Mouse (Mus musculus) frontal cortex, adult (tissue): ENCODE measurements at regions not wholly inside any gene's neighbourhood (a gene's known extent, or its start where the extent isn't known, plus 50 kb on each side); places are given as distances from the start of the nearest gene placed in this dataset.
"Not testable (repeated sequence)": the region's sequence is repeated elsewhere in the genome, so short reads cannot be mapped to it uniquely, and the experiment has no call there.

Experiments
- ATAC-seq: cut with Nextera tagmentation; 2 replicates; pipeline ENCODE4 v1.9.2; 2017; ENCODE audit warnings: mild to moderate bottlenecking, moderate library complexity, mixed read lengths; ENCODE audit not compliant: low TSS enrichment

DNA sequence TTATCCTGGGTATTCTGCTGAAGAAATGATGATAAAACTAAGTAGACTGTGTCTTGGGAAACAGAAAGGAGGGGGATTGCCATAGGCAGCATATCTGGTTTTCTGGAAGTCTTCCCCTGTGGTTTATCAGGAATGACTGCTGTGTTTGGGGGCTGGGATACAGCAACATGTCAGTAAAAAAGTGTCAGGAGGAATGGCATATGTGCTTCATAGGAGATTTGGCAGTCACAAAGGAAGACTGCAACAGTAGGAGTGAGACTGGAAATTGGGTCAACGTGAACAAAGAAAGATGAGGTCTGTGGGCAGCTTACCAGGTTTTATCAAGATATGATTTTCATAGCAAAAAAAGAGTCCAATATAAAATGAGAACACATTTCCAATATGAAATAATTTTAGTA is 641.1 kb upstream of the Nrxn1 start:
- peak; percentile 27; the same call in 1 of the 2 replicates for ATAC-seq

DNA sequence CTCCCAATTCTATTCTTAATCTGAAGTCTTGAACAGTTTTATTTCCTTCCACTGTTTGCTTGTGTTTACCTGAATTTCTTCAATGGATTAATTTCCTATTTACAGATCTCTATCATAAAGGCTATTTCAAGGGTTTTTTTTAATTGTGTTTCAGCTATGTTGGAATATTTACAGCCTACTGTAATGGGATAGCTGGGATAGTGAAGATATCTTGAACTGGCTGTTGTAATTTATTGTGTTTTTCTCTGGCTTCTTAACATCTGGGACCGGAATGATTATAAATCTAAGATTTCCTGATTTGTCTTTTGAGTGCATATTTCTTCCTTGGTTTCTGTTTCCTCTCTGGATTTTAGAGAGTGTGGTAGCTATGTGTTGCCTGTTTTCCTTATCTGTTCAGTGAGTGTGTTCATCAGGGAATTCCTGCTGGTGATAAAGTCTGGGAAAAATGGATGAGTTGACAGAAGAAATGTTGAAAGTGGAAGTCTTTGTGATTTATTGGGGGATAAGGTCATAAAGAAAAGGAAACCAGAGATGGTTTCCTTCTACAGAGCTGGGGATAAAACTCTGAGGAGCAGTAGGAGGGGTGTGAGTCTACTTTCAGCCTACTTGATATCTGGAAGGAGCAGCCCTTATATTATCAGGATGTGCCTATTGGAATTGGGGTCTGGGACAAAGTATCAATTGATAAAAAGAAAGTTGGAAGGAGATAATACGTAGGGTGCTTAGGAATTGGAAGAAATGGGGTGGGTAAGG is 640.5 kb upstream of the Nrxn1 start:
- no peak for ATAC-seq

DNA sequence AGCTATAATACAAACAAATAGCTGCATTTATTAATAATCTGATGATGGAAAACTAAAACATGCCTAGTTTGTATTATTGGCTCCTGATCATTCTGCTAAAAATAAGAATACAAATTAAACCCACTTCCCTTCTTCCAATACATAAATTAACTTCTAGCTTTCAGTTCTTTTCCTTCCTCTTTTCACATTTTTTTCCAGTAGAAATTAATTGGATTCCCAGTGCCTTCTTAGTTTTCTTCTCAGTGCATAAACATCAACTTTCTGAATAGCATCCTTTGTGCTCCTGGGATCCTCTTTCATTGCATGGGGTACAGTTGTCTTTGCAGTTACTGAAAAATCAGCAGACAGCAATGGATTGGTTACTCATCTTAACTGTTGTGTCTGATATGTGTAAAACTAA is 617.5 kb upstream of the Nrxn1 start:
- no peak for ATAC-seq

DNA sequence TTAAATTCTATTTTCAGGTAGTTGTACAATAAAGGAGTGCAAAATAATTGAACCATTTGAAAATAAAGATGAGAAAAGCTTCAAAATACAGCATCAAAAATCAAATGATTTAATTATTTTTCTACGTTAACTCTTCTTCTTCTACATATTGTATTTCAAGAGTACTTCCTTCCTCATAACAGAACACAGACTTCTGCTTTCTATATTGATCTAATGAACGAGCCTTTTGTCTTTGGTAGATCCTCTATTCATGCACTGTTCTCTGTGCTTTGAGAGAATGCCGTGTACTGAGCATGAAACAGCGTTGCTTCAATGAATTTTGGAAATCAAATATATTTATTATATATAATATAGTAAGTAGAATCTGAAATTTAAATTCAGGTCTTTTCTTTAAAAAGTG is 598.2 kb upstream of the Nrxn1 start:
- no peak for ATAC-seq

DNA sequence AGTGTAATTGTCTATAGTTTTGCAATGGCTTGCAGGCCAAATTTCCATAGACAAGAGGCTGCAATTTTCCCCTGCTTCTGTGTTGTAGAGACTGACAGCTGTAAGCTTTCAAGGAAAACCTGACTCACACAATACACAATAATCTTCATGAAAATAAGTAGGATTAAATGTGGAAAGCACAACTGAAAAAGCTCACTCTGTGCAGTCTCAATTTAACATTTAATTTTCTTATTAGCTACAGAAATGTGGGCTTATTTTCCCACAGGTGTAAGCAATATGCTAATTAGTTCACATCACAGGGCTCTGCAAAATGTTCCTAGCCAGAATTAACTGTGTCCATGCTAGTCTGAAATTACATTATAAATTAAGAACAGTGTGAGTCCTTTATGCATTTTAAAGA is 564.6 kb upstream of the Nrxn1 start:
- no peak for ATAC-seq

DNA sequence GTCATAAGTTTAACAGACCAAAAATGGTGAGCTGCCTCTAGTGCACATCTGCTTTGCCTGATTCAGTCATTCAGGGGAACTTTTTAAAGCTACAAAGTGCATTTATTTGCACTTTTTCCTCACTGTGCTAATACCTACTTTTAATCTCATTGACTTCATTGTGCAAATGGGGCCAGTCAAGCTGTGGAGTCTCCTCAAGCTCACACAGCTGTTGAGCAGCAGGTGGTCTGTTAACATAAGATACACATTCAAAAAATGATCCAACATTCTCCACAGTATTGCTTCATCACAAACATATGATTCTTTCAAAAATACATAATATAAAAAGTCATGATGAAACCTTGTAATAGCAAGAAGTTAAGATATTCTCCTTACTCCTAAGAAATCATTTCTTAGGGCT is 564.2 kb upstream of the Nrxn1 start:
- ATAC-seq, result no peak

DNA sequence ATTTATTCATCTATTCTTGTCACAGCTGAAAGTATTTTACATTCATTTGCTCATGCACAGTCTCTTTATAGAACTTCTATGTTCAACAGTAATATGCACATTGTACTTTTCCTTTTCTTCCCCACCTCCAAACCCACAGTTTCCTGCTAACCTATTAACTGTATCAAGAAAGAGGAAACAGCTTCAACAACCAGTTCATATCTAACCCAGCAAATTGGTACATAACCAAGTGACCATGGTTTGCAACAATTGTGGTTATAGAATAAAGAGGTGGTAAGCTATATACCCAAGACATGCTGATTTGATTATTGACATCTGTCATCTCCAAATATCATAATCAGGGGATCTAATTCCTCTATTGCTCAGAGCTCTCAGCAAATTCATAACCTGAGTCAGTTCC is 539.0 kb upstream of the Nrxn1 start:
- no peak for ATAC-seq

DNA sequence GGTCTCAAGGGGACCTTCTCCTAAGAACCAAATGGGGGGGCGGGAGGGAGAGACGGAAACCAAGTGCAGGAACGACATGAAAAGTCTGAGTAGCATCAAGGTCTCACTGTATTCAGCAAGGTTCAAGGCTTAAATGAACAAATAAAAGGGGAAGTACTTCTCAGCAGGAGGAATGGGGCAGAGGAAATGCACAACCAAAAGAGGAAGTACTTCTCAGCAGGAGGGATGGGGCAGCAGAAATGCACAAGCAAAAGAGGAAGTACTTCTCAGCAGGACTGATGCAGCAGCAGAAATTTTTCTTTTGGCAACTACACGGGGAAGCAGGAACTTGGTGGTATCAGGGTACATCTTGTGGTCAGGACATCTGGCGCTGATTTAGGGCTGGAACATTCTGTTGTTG is 521.3 kb upstream of the Nrxn1 start:
- not testable (repeated sequence) for ATAC-seq

DNA sequence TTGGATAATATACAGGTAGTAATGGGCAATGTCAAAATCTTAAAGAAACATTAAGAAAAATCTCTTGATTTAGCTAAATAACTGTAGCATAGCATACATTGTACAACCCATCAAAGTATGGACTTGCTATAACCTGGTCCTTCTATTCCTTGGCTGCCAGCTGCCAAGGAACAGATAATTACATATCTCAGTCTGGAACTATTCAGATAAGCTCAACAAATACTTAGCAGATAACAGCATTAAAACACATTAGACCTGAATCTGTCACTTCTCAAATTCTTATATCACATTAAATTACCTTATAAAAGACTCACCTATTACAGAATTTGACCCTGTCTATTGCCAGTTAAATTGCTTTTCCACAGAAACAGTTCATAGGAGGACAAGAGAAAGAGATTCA is 496.2 kb upstream of the Nrxn1 start:
- ATAC-seq, result no peak

DNA sequence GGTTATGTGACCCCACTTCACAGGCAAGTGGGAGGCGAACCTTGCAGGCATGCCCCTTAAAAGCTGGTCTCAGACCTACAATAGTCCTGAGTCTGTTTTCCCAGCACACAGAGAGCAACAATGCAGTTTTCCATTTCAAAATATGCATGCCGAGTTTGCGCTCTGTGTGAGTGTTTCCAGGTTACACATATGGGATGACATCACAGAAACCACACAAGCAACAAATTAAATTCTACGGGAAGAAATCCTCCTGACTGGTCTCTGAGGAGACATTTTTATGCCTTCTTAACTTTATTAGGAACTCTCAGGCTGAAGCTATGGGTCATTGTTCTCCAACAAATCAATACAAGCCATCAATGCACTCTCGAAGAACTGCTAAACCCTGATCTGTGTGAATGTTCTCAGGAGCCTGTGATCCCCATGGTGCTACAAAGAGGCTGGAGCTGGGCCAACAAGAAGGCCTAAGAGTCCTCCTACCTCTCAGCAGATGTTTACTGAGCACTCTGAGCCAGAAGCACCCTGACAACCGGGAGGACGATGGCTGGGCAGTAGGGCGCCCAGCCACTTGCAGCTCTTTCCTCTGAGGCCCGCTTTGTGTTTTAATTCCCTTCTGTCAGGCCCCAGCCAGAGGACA is 458.3 kb upstream of the Nrxn1 start:
- ATAC-seq, result not testable (repeated sequence)

DNA sequence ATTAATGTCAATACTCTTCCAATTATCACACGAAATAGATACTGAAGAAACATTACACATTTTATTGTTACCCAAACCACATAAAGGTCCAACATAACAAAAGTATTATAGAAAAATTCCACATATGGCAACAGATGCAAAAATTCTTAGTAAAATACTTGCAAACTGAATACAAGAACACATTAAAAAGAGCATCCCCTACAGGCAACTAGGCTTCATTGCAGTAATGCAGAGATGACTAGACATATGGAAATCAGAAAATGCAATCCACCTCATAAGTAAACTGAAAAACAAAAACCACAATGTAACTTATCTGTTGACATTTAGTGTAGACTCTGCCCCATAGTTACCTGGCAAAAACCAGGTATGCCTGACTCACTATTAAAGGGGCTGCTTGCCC is 438.6 kb upstream of the Nrxn1 start:
- no peak for ATAC-seq

DNA sequence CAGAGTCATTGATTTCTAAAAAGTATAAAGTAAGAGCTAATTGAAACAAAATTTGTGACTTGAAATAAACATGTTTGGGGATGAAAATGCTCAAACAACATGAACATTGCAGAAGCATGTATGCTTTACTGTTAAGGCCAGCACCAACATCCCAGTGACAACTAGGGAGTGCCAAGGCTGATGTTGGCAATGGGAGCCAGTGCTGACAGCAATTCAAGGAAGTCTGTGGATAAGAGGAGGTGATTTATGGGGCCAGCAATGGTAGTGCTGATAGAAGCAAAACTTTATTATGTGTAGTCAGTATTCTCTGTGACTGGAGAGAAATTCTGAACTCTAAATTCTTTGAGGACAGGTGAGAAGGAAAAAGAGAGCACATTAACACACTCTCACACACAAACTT is 424.4 kb upstream of the Nrxn1 start:
- no peak for ATAC-seq
